Mouse (Mus musculus) heart, embryonic 16.5 days (tissue): ENCODE data around the gene Baiap2l1. TPM values are rescaled to one million over a fixed set of nuclear protein-coding genes. Genes with fewer than 3 reads are reported as not detected.
"Not testable (repeated sequence)": the region's sequence is repeated elsewhere in the genome, so short reads cannot be mapped to it uniquely, and the experiment has no call there.

Experiments used
- ATAC-seq: fragments of 200-750 bp; cut with Nextera tagmentation; replicated peaks from 2 replicates; pipeline ENCODE4 v1.8.0; 2017; ENCODE audit warnings: moderate number of reproducible peaks; ENCODE audit not compliant: insufficient read depth, low FRiP score; ENCODE audit errors: extremely low read depth
- H3K27ac ChIP-seq: fragments of 300-500 bp; sonication (generic); 2 replicates; pipeline ENCODE4 v1.5.1; 2014; ENCODE audit warnings: mild to moderate bottlenecking, low read length, control low read depth, moderate library complexity
- H3K27me3 ChIP-seq: fragments of 300-500 bp; sonication (generic); 2 replicates; pipeline ENCODE4 v1.6.1; 2014; ENCODE audit warnings: low read length, mixed read lengths; ENCODE audit not compliant: control insufficient read depth, insufficient read depth
- H3K36me3 ChIP-seq: fragments of 300-500 bp; sonication (generic); 2 replicates; pipeline ENCODE4 v1.6.1; 2014; ENCODE audit not compliant: control insufficient read depth, insufficient read depth
- H3K4me1 ChIP-seq: fragments of 300-500 bp; sonication (generic); 2 replicates; pipeline ENCODE4 v1.6.1; 2014; ENCODE audit warnings: low read length, mixed read lengths; ENCODE audit not compliant: control insufficient read depth, insufficient read depth
- H3K4me2 ChIP-seq: fragments of 300-500 bp; sonication (generic); 2 replicates; pipeline ENCODE4 v1.6.1; 2014; ENCODE audit warnings: low read depth, mild to moderate bottlenecking, control low read depth, low read length
- H3K4me3 ChIP-seq: fragments of 300-500 bp; sonication (generic); 2 replicates; pipeline ENCODE4 v1.5.1; 2014; ENCODE audit warnings: mild to moderate bottlenecking, control low read depth, low read length
- H3K9ac ChIP-seq: fragments of 300-500 bp; sonication (generic); 2 replicates; pipeline ENCODE4 v1.6.1; 2014; ENCODE audit warnings: low read length, control low read depth
- H3K9me3 ChIP-seq: fragments of 300-500 bp; sonication (generic); replicated peaks from 2 replicates; pipeline ENCODE4 v1.6.1; 2016; ENCODE audit warnings: low read length; ENCODE audit not compliant: control insufficient read depth
- WGBS: fragments of 180-500 bp; shearing (Covaris S2); extraction: QIAGEN DNeasy Blood & Tissue Kit; methylation state at CpG from one replicate; pipeline ENCODE4 v1.1.7; 2014; 5-methylcytosine and 5-hydroxymethylcytosine counted together
- polyA plus RNA-seq: library from polyadenylated mRNA; unstranded; fragments of >200 nt; fragmentation: Nextera tagmentation; extraction: Ambion mirVana; gene quantifications from 2 replicates; pipeline ENCODE4 v1.2.1, GENCODE M21; 2015

Gene Baiap2l1
- polyA plus RNA-seq, 1 experiment from 2014 or later: 12.0 TPM

DNA sequence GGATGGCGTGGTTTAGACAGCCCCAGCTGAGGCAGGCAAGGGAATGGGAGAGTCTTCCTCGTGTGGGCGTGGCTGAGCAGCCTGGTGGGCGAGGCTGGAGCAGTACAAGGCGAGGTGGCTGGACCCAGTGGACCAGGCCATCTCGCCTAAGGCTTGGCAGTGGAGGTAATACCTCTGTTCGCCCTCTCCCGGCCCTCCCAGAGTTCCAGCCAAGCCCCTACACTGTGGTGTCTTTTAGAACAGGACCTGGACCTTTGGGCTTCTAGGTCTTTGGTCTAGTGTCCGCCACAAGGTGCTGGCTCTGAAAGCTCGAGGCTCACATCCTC is 643 bp upstream of the Baiap2l1 start:
- peak overlapping the region; percentile 74 for H3K9ac ChIP-seq
- 7% methylated on average over 10 of the region's 10 CpGs for WGBS
- peak overlapping the region; percentile 72 for H3K4me2 ChIP-seq
- no peaks in the 10 kb centered on the region; the same call in 1 of the 2 replicates for H3K27me3 ChIP-seq
- ATAC-seq: no peak
- H3K27ac ChIP-seq: 0 out of 2 replicates have a peak overlapping the region, but pooled peaks have one; percentile 34
- H3K9me3 ChIP-seq: no peaks in the 10 kb centered on the region
- H3K36me3 ChIP-seq: no peaks in the 10 kb centered on the region
- H3K4me3 ChIP-seq: peak overlapping the region; percentile 61
- H3K4me1 ChIP-seq: peaks cover 4% of the 10 kb centered on the region; the same call in 1 of the 2 replicates

DNA sequence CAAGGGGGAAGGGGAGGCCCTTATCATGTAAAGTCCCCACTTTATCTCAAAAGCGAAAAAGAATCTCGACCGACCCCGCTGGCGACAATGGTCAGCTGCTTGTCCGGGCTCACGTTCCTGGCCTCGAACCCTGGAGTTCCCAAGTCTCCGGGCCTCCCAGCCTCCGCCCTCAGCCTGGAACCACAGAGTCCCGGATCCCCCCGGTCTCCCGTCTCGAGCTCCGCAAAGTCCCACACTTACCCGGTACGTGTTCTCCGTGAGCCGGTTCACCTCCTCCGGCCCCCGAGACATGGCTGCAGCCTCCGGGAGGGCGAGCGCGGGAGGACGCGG is 396 bp downstream of the Baiap2l1 start:
- Histone ChIP-seq H3K27me3 (no peaks in the 10 kb centered on the region; the same call in 1 of the 2 replicates), H3K36me3 (no peaks in the 10 kb centered on the region), H3K4me1 (peaks cover 4% of the 10 kb centered on the region; the same call in 1 of the 2 replicates), H3K9me3 (no peaks in the 10 kb centered on the region), H3K4me2 (peak overlapping the region; percentile 72), H3K9ac (peak overlapping the region; percentile 74), H3K27ac (peak overlapping the region; percentile 75), H3K4me3 (peak overlapping the region; percentile 61)
- ATAC-seq: no peak
- WGBS: under 1% methylated on average over 27 of the region's 27 CpGs

DNA sequence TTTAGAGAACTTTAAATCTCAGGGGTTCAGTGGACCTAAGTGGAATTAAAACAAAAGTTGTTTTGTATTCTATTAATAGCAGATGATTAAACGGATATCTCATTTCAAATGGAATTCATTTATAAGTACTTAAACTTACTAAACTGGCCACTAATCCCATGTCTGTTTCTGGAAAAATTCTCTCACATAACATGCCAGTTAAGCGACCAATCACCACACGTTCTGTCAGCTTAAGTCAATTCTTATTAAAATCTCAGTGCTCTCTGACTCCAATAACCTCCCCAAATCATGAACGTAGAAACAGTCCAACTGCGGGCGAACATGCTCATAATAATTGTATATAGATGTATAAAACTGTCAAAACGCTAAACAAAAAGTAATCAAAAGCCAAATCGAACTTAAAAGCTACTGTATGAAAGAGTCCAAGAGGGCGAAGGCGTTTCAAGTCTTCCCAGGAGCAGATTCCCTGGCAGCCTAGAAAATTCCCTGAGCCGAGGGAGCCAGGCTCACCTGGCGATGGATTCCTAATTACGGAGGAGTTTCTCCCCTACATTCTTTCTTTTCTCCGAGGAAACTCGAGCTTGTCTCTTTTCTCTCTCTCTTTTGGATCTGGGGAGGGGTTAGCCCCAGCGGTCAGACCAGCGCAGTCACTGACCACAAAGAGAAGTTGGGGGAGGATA is 996 bp downstream of the Baiap2l1 start:
- peaks cover 4% of the 10 kb centered on the region; the same call in 1 of the 2 replicates for H3K4me1 ChIP-seq
- no peaks in the 10 kb centered on the region for H3K36me3 ChIP-seq
- no peak for ATAC-seq
- H3K9me3 ChIP-seq: no peaks in the 10 kb centered on the region
- WGBS: 10% methylated on average over 17 of the region's 17 CpGs
- peak overlapping the region; percentile 75 for H3K27ac ChIP-seq
- H3K27me3 ChIP-seq: no peaks in the 10 kb centered on the region; the same call in 1 of the 2 replicates
- H3K4me2 ChIP-seq: peak overlapping the region; percentile 72
- peak overlapping the region; percentile 74 for H3K9ac ChIP-seq
- H3K4me3 ChIP-seq: peak overlapping the region; percentile 61

DNA sequence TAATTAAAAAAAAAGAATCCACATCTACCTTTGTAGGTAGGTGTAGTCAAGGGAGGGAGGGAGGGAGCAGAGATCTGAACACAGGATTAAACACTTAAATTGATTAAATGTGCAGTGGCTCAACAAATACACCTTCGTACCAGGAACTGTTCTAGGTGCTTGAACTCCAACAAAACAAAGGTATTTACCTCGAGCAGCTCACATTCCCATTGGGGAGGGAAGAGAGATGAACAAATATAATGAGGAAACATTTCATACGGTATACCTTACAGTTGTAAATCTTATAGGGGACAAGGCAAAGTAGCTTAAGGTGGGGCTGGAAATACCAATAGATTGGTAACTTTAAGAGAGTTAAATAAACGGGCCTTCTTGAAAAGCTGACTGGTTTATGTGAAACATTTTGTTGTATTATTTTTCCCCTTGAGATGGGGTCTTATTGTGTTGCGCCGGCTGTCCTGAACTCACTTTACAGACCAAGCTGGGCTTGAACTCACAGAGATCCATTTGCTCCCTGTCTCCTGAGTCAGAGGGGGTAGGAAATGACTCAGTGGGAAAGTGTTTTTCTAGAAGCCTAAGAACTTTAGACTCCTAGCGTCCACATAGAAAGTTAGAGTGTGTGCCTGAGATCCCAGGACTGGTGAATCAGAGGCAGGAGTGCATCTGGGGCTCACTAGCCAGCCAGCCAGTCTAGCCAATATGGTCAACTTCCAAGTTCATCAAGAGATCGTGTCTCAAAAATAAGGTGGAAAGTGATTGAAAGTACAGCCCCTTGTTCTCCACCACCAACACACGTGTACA is 5.5 kb downstream of the Baiap2l1 start:
- Histone ChIP-seq H3K4me2 (no peak overlapping the region), H3K9ac (no peak overlapping the region), H3K4me1 (no peaks in the 10 kb centered on the region), H3K27me3 (no peaks in the 10 kb centered on the region), H3K9me3 (no peaks in the 10 kb centered on the region), H3K36me3 (no peaks in the 10 kb centered on the region), H3K4me3 (no peak overlapping the region), H3K27ac (no peak overlapping the region)
- WGBS: 82% methylated on average over 9 of the region's 9 CpGs
- no peak for ATAC-seq

DNA sequence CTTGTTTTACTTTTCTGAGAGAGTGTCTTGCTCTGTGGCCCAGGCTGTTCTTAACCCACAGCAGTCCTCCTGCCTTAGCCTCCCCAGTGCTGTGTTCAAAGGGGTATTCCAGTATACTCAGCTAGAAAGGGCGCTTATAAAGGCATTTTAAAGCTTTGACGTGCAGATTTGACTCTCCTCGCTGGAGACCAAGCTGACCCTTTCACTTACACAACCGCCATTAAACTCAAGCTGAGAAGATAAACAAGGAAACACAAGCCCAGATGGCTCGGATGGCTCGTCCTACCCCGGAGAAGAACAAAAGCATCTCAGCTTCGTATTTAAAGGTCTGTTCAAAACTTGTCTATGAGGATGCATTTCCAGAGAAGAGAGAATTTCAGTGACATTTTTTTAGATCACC is 6.7 kb downstream of the Baiap2l1 start:
- no peaks in the 10 kb centered on the region for H3K36me3 ChIP-seq
- H3K27ac ChIP-seq: no peak overlapping the region
- no peak overlapping the region for H3K4me3 ChIP-seq
- no peak overlapping the region for H3K4me2 ChIP-seq
- WGBS: 46% methylated on average over 8 of the region's 8 CpGs
- H3K9ac ChIP-seq: no peak overlapping the region
- no peaks in the 10 kb centered on the region for H3K27me3 ChIP-seq
- no peaks in the 10 kb centered on the region for H3K4me1 ChIP-seq
- no peak for ATAC-seq
- no peaks in the 10 kb centered on the region for H3K9me3 ChIP-seq

DNA sequence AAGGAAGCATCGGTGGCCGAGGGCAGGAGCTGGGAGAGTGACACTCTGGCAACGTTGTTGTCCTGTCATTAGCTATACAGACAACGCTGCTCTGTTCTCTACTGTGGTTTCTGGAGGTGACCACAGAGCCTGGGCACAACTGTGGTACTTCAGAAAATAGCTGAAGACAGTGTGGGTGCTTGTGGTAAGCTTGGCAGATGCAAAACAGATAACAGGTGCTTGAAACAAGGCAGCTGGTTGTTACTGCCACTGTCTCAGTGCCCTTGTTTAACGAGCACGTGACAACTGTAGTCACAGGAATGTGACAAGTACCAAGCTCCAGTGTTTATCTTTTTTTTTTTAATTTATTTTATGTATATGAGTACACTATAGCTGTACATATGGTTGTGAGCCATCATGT is 13.3 kb downstream of the Baiap2l1 start:
- Histone ChIP-seq H3K4me1 (peaks cover 2% of the 10 kb centered on the region; the same call in 1 of the 2 replicates), H3K27me3 (no peaks in the 10 kb centered on the region), H3K36me3 (no peaks in the 10 kb centered on the region), H3K27ac (no peak overlapping the region), H3K4me3 (no peak overlapping the region), H3K9ac (no peak overlapping the region), H3K4me2 (no peak overlapping the region), H3K9me3 (no peaks in the 10 kb centered on the region)
- ATAC-seq: no peak
- WGBS: 63% methylated on average over 6 of the region's 6 CpGs

DNA sequence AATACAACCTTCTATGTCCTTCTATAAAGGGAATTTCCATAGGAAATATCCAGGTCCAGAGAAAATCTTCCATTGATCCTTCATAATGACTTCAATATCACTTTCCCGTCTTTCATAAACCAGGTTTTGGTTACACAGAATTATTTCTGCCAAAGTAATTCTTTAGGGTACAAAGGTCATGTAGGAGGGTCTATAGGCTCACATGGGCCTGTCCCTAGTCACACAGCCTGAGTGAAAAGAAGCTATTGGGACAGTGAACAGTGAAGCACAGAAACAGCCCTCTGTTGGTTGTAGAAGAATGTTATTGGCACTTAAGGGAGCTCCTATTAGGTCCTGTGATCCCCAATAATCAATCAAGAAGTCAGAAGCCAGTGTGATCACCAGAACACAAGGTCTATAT is 16.8 kb downstream of the Baiap2l1 start:
- no peaks in the 10 kb centered on the region for H3K36me3 ChIP-seq
- H3K9ac ChIP-seq: no peak overlapping the region
- H3K4me3 ChIP-seq: no peak overlapping the region
- no peak for ATAC-seq
- no peaks in the 10 kb centered on the region for H3K9me3 ChIP-seq
- peaks cover 9% of the 10 kb centered on the region for H3K4me1 ChIP-seq
- no peak overlapping the region for H3K27ac ChIP-seq
- H3K27me3 ChIP-seq: no peaks in the 10 kb centered on the region
- H3K4me2 ChIP-seq: no peak overlapping the region
- 84% methylated on average over 1 of the region's 1 CpGs for WGBS

DNA sequence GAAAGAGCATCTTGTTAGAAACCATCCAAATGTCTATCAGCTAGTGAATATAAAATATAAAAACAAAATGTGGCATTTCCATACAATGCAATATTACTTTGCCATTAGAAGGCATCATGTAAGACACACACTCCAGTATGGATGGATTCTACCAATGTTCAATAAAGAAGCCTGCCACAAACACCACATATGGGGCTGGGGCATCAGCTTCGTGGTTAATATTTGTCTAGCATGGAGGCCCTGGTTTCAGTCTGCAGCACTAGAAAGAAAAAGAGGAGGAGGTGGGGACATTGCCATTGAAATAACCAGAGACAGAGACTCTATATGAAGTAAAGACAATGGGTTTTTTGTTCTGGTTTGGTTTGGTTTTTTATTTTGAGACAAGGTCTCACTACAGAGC is 19.1 kb downstream of the Baiap2l1 start:
- peaks cover 7% of the 10 kb centered on the region for H3K4me1 ChIP-seq
- no peak for ATAC-seq
- H3K4me2 ChIP-seq: no peak overlapping the region
- no peak overlapping the region for H3K4me3 ChIP-seq
- H3K9me3 ChIP-seq: no peaks in the 10 kb centered on the region
- H3K36me3 ChIP-seq: no peaks in the 10 kb centered on the region
- no peak overlapping the region for H3K27ac ChIP-seq
- H3K9ac ChIP-seq: no peak overlapping the region
- WGBS: 71% methylated on average over 1 of the region's 1 CpGs
- no peaks in the 10 kb centered on the region for H3K27me3 ChIP-seq

DNA sequence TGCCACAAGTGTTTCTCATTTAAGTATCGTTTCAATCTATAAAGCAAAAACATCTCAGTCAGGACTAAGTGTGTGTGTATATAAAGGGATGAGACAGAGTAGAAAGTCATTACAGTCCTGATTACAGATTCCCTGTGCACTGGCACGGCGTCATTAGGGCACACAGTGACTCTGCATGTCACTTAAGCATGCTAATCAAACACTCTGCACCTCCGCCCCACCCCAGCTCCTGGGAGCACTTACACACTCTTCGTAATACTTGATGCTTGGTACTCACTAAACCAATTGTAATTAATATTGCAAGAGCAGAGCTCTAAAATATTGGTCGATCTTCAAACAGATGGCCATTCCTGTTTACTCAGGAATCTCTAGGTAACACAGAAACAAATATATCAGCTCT is 22.6 kb downstream of the Baiap2l1 start:
- H3K4me2 ChIP-seq, ATAC-seq, H3K9me3 ChIP-seq, H3K4me3 ChIP-seq, H3K27me3 ChIP-seq, H3K36me3 ChIP-seq, H3K9ac ChIP-seq, H3K4me1 ChIP-seq, H3K27ac ChIP-seq: not testable (repeated sequence)
- WGBS: 54% methylated on average over 6 of the region's 6 CpGs
